Mouse (Mus musculus): ENCODE measurements around the gene Limch1.

Limch1 gene

GRCm38 (mm10) chr5:66979332-66980218, 233.9 kb downstream of the Limch1 start:
- DNase-seq (ENCODE audit: low spot score), result no peak

DNA sequence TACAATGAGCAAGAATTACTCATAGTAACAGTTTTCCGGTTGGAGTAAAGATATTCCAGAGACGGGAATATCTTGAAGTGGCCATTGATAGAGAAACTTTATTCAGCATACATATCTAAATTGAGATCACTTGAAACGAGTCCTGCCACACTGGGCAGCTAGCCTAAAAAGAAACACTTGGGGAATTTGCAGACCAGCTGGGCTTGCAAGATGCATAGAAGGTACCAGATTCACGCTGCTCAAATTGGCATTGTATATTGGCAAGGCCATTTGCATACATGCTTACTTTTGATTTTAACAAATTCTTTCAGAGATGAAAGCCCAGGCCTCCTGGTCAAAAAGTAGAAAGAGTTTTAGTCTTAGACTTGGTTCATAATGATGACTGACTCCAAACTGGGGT, 235.2 kb downstream of the Limch1 start:
- DNase-seq (ENCODE audit: low spot score), result no peak

- no peak for DNase-seq (ENCODE audit: low spot score)
Observed at GRCm38 (mm10) chr5:66983104-66983503, 237.5 kb downstream of the Limch1 start.

GRCm38 (mm10) chr5:66988926-66989325, 243.3 kb downstream of the Limch1 start:
- no peak for DNase-seq (ENCODE audit: low spot score)

DNA sequence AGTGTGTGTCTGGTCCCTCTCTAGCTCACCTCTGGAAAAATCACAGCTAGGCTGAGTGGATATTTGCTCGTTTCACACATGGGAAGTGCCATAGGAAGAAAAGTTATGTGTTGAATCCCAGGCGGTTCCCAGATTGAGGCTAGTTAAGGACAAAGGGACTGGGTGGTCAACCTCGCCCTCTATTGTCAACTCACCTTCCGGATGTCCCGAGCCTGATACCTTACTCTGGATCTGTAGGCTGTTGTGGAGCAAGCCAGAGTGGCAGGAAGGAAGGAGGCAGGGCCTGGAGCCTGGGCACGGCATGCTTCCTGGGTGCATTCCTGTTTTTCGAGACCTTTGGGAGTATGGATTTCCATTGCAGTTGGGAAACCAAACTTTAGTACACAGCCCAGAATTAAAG, 243.9 kb downstream of the Limch1 start:
- no peak for DNase-seq (ENCODE audit: low spot score)

DNA sequence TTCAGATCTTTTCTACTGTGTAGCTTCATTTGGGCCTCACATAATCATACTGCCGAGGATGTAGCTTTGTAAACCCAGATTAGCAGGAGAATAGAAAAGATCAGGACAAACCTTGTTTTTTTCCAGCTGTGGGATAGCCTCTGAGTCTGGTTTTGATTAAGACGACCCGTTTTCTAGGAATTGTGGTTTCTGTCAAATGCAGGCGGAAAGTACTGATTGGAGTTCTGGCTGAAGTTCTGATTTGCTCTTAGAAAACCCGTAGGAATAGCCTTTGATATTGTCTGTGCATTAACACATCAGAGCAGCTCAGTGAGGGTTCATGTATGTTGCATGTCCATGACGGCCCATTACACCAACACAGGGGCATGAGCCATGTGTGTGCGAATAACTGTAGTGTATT, 246.8 kb downstream of the Limch1 start:
- no peak for DNase-seq (ENCODE audit: low spot score)

DNA sequence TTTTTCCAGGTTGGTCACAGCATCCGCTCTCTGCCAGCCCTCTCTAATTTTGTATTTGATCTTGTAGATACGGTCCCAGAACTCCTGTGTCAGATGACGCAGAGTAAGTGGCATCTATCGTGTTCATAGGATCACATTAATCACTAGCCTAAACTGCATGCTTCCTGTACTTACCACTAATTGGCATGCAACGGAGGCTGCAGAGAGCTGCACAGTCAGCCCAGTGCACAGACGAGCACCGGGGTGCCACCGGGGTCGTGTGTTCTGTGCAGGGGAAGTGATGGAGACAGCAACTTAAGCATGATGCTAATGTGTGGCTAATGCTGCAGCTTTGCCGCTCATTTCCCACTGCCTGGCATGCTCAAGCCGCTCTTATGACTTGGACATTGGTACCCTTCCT, 247.4 kb downstream of the Limch1 start:
- no peak for DNase-seq (ENCODE audit: low spot score)

- DNase-seq (ENCODE audit: low spot score), result no peak
Observed at GRCm38 (mm10) chr5:66996124-66996523, 250.5 kb downstream of the Limch1 start.

DNA sequence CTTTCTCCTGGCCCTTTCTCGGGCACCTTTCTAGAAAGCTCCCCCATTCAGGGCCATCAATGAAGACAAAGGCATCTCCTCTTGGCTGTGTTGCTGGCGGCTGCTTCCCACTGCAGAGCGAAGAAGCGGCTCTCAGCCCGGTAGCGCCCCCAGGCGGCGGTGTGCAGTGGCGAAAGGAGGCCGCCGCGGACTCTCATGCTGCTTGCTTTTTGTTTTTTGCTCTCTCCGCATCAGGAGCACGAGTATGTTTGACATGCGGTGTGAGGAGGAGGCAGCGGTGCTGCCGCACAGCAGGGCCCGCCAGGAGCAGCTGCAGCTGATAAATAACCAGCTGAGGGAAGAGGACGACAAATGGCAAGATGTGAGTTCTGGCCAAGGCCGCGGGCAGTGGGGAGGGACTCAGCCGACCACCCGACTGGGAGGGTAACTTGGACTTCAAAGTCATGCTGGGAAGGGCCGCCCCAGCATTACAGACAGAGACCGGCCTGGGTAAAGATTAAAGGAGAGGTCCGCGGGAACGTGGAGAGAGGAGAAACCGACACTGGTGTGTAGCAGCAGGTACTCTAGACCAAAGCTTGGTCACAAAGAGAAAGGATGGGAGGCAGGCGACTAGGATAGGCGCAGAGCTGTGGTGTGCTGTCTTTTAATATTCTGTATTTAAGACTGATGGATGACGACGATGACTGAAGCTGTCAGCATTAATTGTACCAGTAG, 251.4 kb downstream of the Limch1 start:
- DNase-seq (ENCODE audit: low spot score), result no peak

GRCm38 (mm10) chr5:66997600-66997930, 251.9 kb downstream of the Limch1 start:
- DNase-seq (ENCODE audit: low spot score), result no peak

DNA sequence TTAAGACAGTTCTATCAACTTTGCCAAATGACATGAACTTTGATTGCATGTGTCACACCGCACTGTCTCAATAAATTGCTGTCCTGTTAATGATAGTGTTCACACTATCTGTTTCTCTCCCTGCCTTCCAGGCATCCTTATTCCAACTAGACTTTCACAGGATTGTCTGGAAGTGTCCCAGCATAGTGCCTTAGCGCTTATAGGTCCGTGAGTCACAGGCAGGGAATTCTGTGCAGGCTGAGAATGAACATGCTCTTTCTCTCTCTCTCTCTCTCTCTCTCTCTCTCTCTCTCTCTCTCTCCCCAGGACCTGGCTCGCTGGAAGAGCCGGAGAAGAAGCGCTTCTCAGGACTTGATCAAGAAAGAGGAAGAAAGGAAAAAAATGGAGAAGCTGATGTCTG, 252.7 kb downstream of the Limch1 start:
- no peak for DNase-seq (ENCODE audit: low spot score)

- DNase-seq (ENCODE audit: low spot score), result no peak
Observed at GRCm38 (mm10) chr5:67002346-67002745, 256.7 kb downstream of the Limch1 start.

GRCm38 (mm10) chr5:67004619-67005018, 259.0 kb downstream of the Limch1 start:
- no peak for DNase-seq (ENCODE audit: low spot score)

- DNase-seq (ENCODE audit: low spot score), result no peak
Observed at GRCm38 (mm10) chr5:67011043-67011870, 265.6 kb downstream of the Limch1 start.

- no peak for DNase-seq (ENCODE audit: low spot score)
Observed at GRCm38 (mm10) chr5:67011985-67012384, 266.4 kb downstream of the Limch1 start.

DNA sequence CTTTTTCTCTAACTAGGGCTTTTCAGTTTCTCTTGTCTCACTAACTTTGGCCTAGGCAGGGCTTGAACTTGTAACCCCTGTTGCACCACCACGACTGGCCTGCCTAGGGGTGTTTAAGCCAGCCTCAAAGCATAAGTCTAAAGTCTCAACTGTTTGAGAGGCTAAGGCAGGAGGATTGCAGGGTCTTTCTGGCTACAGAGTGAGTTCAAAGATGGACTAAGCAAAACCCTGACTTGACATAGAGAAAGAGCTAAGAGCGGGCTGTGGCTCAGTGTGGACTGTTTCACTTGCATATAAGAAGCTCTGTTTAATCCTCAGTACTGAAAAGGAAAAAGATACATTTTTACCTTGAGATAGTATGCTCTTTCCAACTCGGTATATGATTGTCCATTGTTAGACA, 268.3 kb downstream of the Limch1 start:
- no peak for DNase-seq (ENCODE audit: low spot score)

GRCm38 (mm10) chr5:67016450-67016849, 270.8 kb downstream of the Limch1 start:
- peak; percentile 25 for DNase-seq (ENCODE audit: low spot score)

DNA sequence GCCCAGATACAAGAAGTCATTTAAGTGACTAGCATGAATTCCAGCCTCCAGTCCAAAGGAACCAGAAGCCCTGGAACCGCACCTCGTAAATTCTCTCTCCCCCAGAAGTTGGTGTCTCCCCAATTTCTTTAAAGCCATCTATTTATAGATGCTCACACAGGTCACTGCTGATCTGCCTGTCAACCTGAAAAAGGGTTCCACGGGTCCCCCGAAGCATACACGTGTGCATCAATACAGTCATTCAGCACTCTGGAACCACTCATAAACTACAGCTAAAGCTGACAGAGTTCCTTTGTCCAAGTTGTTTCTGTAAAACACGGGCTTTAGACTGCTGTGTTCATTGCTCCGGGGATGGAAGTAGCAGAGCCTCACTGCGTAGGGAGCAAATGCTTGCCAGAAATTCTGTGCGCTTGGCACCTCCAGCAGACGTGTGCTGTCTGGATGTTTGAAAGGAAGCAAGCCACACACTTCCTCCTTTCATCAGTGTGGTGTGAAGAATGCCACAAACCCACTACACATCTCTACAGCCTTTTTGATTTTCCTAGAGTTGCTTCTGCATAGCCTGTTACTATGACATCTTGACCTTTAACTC, 278.9 kb downstream of the Limch1 start:
- DNase-seq (ENCODE audit: low spot score), result no peak

- no peak for DNase-seq (ENCODE audit: low spot score)
Observed at GRCm38 (mm10) chr5:67025095-67025494, 279.5 kb downstream of the Limch1 start.

- no peak for DNase-seq (ENCODE audit: low spot score)
Observed at GRCm38 (mm10) chr5:67025581-67025980, 280.0 kb downstream of the Limch1 start.

GRCm38 (mm10) chr5:67028786-67029185, 283.2 kb downstream of the Limch1 start:
- no peak for DNase-seq (ENCODE audit: low spot score)

- no peak for DNase-seq (ENCODE audit: low spot score)
Observed at GRCm38 (mm10) chr5:67029946-67030345, 284.3 kb downstream of the Limch1 start.
